Mouse (Mus musculus): ENCODE measurements at regions not wholly inside any gene's neighbourhood (a gene's known extent, or its start where the extent isn't known, plus 50 kb on each side); places are given as distances from the start of the nearest gene placed in this dataset.

GRCm38 (mm10) chr3:149256891-149257290, 266.5 kb upstream of the Adgrl2 start:
- H3K27me3 ChIP-seq (replicated peaks) = no peaks in the 10 kb centered on the region
- TF ChIP-seq E2F4 (IDR thresholded peaks at IDR 0.05; ENCODE audit: insufficient replicate concordance, low read depth, low read length) (no peak), MAX (IDR thresholded peaks at IDR 0.05; ENCODE audit: low read length) (no peak), KAT2A (IDR thresholded peaks at IDR 0.05; ENCODE audit: insufficient replicate concordance, low read length) (no peak), ETS1 (conservative IDR thresholded peaks at IDR 0.05; ENCODE audit: low read depth, low read length) (no peak), TCF12 (IDR thresholded peaks at IDR 0.05; ENCODE audit: low read depth, low read length) (no peak), JUN (IDR thresholded peaks at IDR 0.05; ENCODE audit: insufficient read depth, low read depth, low read length) (no peak), MAZ (IDR thresholded peaks at IDR 0.05; ENCODE audit: low read depth, low read length) (no peak), POLR2A (IDR thresholded peaks at IDR 0.05; ENCODE audit: low read depth, low read length) (no peak), ELF1 (IDR thresholded peaks at IDR 0.05; ENCODE audit: low read depth, low read length) (no peak), EP300 (IDR thresholded peaks at IDR 0.05; ENCODE audit: low read length) (no peak), JUND (conservative IDR thresholded peaks at IDR 0.05; ENCODE audit: low read depth, low read length) (no peak), USF1 (IDR thresholded peaks at IDR 0.05; ENCODE audit: low read depth, low read length) (no peak)
- no peak overlapping the region for H3K4me2 ChIP-seq (ENCODE audit: insufficient read depth, low read depth, poor library complexity, severe bottlenecking)
- dilution Hi-C loops (cut with MboI; ENCODE audit: extremely low pct_ligation_motif_present, extremely low pct_unique_long_range_greater_than_20kb, low sequenced_read_pairs) = no loop called here
- in situ Hi-C loops (cut with MboI; ENCODE audit: low pct_ligation_motif_present, low pct_unique_long_range_greater_than_20kb, low sequenced_read_pairs) = no loop called here
- H3K9ac ChIP-seq (ENCODE audit: insufficient read depth, low read depth) = no peak overlapping the region
- H3K9me3 ChIP-seq (replicated peaks; ENCODE audit: low read length) = no peaks in the 10 kb centered on the region
- H3K4me3 ChIP-seq (replicated peaks in 1 of 3; ENCODE audit: low read depth in 2 of 3, low read length in 2 of 3, poor library complexity in 1 of 3) = no peak overlapping the region
- no peak overlapping the region for H3K27ac ChIP-seq (ENCODE audit: insufficient read depth, low read depth)
- no peaks in the 10 kb centered on the region for H3K79me2 ChIP-seq (replicated peaks; ENCODE audit: control insufficient read depth, extremely low read depth, insufficient read depth, poor library complexity, severe bottlenecking)
- H3K4me1 ChIP-seq (ENCODE audit: control insufficient read depth in 1 of 2, insufficient read depth in 2 of 2) = peaks cover 0 to 8% of the 10 kb centered on the region in 2 experiments; a peak in 1 of 4 replicates
- DNase-seq (ENCODE audit: extremely low read depth) = no peak
- no peaks in the 10 kb centered on the region for H3K36me3 ChIP-seq (replicated peaks in 1 of 2; ENCODE audit: control insufficient read depth in 1 of 2, insufficient read depth in 1 of 2, low read length in 1 of 2)

DNA sequence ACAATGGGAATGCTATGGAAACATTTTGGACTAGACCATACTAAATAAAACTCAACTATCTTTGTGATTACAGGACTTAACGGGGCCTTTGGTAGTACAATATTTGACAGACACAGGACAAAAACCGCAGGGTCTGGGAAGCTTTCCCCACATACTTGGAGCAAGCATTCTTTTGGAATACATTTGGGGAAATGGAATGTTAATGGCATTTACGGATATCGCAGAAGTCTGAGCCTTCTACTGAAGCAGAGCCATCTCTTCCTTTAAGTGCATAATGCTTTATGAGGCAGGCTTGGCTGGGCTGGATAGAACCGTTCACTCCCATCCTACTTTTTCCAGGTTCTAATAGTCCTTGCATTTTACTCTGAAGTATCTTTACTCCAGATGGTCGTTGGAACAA, 262.7 kb upstream of the Adgrl2 start:
- Histone ChIP-seq H3K4me1 (ENCODE audit: control insufficient read depth in 1 of 2, insufficient read depth in 2 of 2) (0 out of 4 replicates have a peak, but pooled peaks cover 0 to 4% of the 10 kb centered on the region in 2 experiments), H3K4me3 (replicated peaks in 1 of 3; ENCODE audit: low read depth in 2 of 3, low read length in 2 of 3, poor library complexity in 1 of 3) (no peak overlapping the region), H3K9me3 (replicated peaks; ENCODE audit: low read length) (no peaks in the 10 kb centered on the region), H3K79me2 (replicated peaks; ENCODE audit: control insufficient read depth, extremely low read depth, insufficient read depth, poor library complexity, severe bottlenecking) (no peaks in the 10 kb centered on the region), H3K27ac (ENCODE audit: insufficient read depth, low read depth) (no peak overlapping the region), H3K27me3 (replicated peaks) (no peaks in the 10 kb centered on the region), H3K36me3 (replicated peaks in 1 of 2; ENCODE audit: control insufficient read depth in 1 of 2, insufficient read depth in 1 of 2, low read length in 1 of 2) (no peaks in the 10 kb centered on the region), H3K4me2 (ENCODE audit: insufficient read depth, low read depth, poor library complexity, severe bottlenecking) (no peak overlapping the region), H3K9ac (ENCODE audit: insufficient read depth, low read depth) (no peak overlapping the region)
- DNase-seq (ENCODE audit: extremely low read depth) = no peak
- TF ChIP-seq E2F4 (IDR thresholded peaks at IDR 0.05; ENCODE audit: insufficient replicate concordance, low read depth, low read length) (no peak), CTCF (conservative IDR thresholded peaks at IDR 0.05 in 1 of 2, IDR thresholded peaks at IDR 0.05 in 1 of 2; ENCODE audit: low read depth in 2 of 2, low read length in 2 of 2) (no peak), HCFC1 (IDR thresholded peaks at IDR 0.05; ENCODE audit: low read depth, low read length) (no peak), ZMIZ1 (IDR thresholded peaks at IDR 0.05; ENCODE audit: low read depth, low read length) (no peak), BHLHE40 (IDR thresholded peaks at IDR 0.05; ENCODE audit: low read depth, low read length) (no peak), KAT2A (IDR thresholded peaks at IDR 0.05; ENCODE audit: insufficient replicate concordance, low read length) (no peak), NRF1 (IDR thresholded peaks at IDR 0.05; ENCODE audit: low read depth, low read length) (no peak), ETS1 (conservative IDR thresholded peaks at IDR 0.05; ENCODE audit: low read depth, low read length) (no peak), ELF1 (IDR thresholded peaks at IDR 0.05; ENCODE audit: low read depth, low read length) (no peak), POLR2AphosphoS2 (IDR thresholded peaks at IDR 0.05; ENCODE audit: low read depth, low read length) (no peak), IRF4 (IDR thresholded peaks at IDR 0.05; ENCODE audit: low read depth, low read length) (no peak), MAX (IDR thresholded peaks at IDR 0.05; ENCODE audit: low read length) (no peak), MAZ (IDR thresholded peaks at IDR 0.05; ENCODE audit: low read depth, low read length) (no peak), TCF12 (IDR thresholded peaks at IDR 0.05; ENCODE audit: low read depth, low read length) (no peak), MYC (IDR thresholded peaks at IDR 0.05; ENCODE audit: low read depth, low read length) (no peak), RAD21 (IDR thresholded peaks at IDR 0.05; ENCODE audit: low read depth, low read length) (no peak), EP300 (IDR thresholded peaks at IDR 0.05; ENCODE audit: low read length) (no peak), NELFE (IDR thresholded peaks at IDR 0.05; ENCODE audit: low read depth, low read length) (no peak), RCOR1 (conservative IDR thresholded peaks at IDR 0.05; ENCODE audit: low read depth, low read length) (no peak), MEF2A (IDR thresholded peaks at IDR 0.05; ENCODE audit: borderline replicate concordance, low read depth, low read length) (no peak)
- dilution Hi-C loops (cut with MboI; ENCODE audit: extremely low pct_ligation_motif_present, extremely low pct_unique_long_range_greater_than_20kb, low sequenced_read_pairs) (no loop called here), in situ Hi-C loops (cut with MboI; ENCODE audit: low pct_ligation_motif_present, low pct_unique_long_range_greater_than_20kb, low sequenced_read_pairs) (no loop called here)
